Mouse (Mus musculus): ENCODE data around the gene Gm10647. TPM values are rescaled to one million over a fixed set of nuclear protein-coding genes. Genes with fewer than 3 reads are reported as not detected.
A peak's percentile ranks its signal among the peaks of the same experiment; 100 is the strongest.

Gm10647 gene
- total and polyA plus RNA-seq, 2 experiments from 2014 or later = 0.33 to 0.90 TPM

DNA sequence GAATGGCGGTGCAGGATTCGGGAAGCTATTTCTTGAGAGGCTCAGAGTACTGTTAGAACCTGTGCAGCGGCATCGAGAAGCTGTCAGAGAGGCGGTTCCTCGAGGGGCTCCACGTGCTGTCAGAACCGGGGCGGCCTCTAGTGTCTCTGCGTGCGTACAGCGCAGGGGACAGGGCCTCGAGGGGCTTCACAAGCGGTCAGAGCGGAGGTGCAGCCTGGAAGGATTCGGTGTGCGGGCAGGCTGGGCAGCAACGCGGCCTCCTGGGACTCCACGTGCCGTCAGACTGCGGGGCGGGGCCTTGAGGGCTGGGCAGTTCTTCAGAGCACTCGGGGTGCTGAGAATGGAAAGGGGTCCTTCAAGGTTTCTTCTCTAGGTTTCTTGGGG, 38.2 kb downstream of the Gm10647 start:
- no peaks in the 10 kb centered on the region; the same call in 1 of the 2 replicates for H3K27me3 ChIP-seq (ENCODE audit: insufficient read depth, low read length)
- H3K36me3 ChIP-seq (ENCODE audit: insufficient read depth) = no peaks in the 10 kb centered on the region
- peaks cover 10% of the 10 kb centered on the region for H3K4me1 ChIP-seq (ENCODE audit: insufficient read depth)
- no peak overlapping the region for H3K27ac ChIP-seq (ENCODE audit: low read depth, low read length)
- TF ChIP-seq CTCF (IDR thresholded peaks at IDR 0.05; ENCODE audit: low read depth) = peak; percentile 54
- under 1% methylated on average over 24 of the region's 24 CpGs for WGBS
- H3K4me3 ChIP-seq (ENCODE audit: low read depth, low read length) = peak overlapping the region; percentile 79
- H3K4me2 ChIP-seq (ENCODE audit: low read depth) = peak overlapping the region; percentile 78
- ATAC-seq = peak; percentile 85
- H3K9me3 ChIP-seq (ENCODE audit: low read length) = no peaks in the 10 kb centered on the region
- H3K9ac ChIP-seq = peak overlapping the region; percentile 58
- no peak for DNase-seq

DNA sequence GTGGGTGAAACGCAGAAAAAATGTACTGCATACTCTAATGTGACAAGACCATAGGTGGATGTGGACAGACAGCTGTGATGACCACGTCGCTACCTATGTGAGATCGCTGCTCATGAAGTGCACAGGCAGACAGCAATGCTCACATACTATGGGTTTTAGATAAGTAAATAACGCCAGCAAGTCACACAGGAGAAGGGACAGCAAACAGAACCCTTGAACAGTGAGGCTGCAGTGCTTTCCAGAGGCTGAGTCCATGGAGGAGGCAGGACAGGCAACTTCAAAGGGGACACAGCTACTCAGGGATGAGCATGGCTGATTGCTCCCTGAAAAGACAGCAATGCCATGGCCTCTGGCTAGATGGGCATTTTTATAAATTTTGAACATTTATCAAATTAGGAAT, 50.0 kb downstream of the Gm10647 start:
- H3K36me3 ChIP-seq (ENCODE audit: insufficient read depth) = peaks cover 17% of the 10 kb centered on the region
- no peak for TF ChIP-seq CTCF (IDR thresholded peaks at IDR 0.05; ENCODE audit: low read depth)
- 93% methylated on average over 5 of the region's 5 CpGs for WGBS
- H3K27me3 ChIP-seq (ENCODE audit: insufficient read depth, low read length) = no peaks in the 10 kb centered on the region
- no peak overlapping the region for H3K9ac ChIP-seq
- H3K4me3 ChIP-seq (ENCODE audit: low read depth, low read length) = no peak overlapping the region
- no peaks in the 10 kb centered on the region for H3K9me3 ChIP-seq (ENCODE audit: low read length)
- no peak for DNase-seq
- H3K27ac ChIP-seq (ENCODE audit: low read depth, low read length) = no peak overlapping the region
- H3K4me1 ChIP-seq (ENCODE audit: insufficient read depth) = no peaks in the 10 kb centered on the region
- ATAC-seq = no peak
- no peak overlapping the region for H3K4me2 ChIP-seq (ENCODE audit: low read depth)

Other genes starting within 250 kb of the Gm10647 start
- gene Usp3, start 203.9 kb upstream of the Gm10647 start, total RNA-seq (2014; rRNA removed) = 46.3 and 59.7 TPM in 2 replicates
- 55.1 and 55.2 TPM in 2 replicates for gene Usp3, start 203.9 kb upstream of the Gm10647 start, polyA plus RNA-seq (2015; fragmentation: Nextera tagmentation; extraction: Ambion mirVana)
- gene Car12, start 83.4 kb upstream of the Gm10647 start, total RNA-seq (2014; rRNA removed) = 3.6 and 6.1 TPM in 2 replicates
- 3.5 and 5.3 TPM in 2 replicates for gene Car12, start 83.4 kb upstream of the Gm10647 start, polyA plus RNA-seq (2015; fragmentation: Nextera tagmentation; extraction: Ambion mirVana)
- gene Aph1b, start 1.5 kb upstream of the Gm10647 start, total RNA-seq (2014; rRNA removed) = 32.9 and 37.8 TPM in 2 replicates
- 15.4 and 17.7 TPM in 2 replicates for gene Aph1b, start 1.5 kb upstream of the Gm10647 start, polyA plus RNA-seq (2015; fragmentation: Nextera tagmentation; extraction: Ambion mirVana)
- gene Aph1c, start 37.7 kb downstream of the Gm10647 start, total RNA-seq (2014; rRNA removed) = 1.0 and 2.2 TPM in 2 replicates
- gene Aph1c, start 37.7 kb downstream of the Gm10647 start, polyA plus RNA-seq (2015; fragmentation: Nextera tagmentation; extraction: Ambion mirVana) = 2.9 and 3.6 TPM in 2 replicates
- gene Rab8b, start 122.6 kb downstream of the Gm10647 start, total RNA-seq (2014; rRNA removed) = 22.2 and 30.7 TPM in 2 replicates
- gene Rab8b, start 122.6 kb downstream of the Gm10647 start, polyA plus RNA-seq (2015; fragmentation: Nextera tagmentation; extraction: Ambion mirVana) = 6.0 and 20.7 TPM in 2 replicates
- 129 and 139 TPM in 2 replicates for gene Rps27l, start 149.0 kb downstream of the Gm10647 start, total RNA-seq (2014; rRNA removed)
- gene Rps27l, start 149.0 kb downstream of the Gm10647 start, polyA plus RNA-seq (2015; fragmentation: Nextera tagmentation; extraction: Ambion mirVana) = 208 and 277 TPM in 2 replicates
- 20.3 and 20.7 TPM in 2 replicates for gene Lactb, start 178.4 kb downstream of the Gm10647 start, total RNA-seq (2014; rRNA removed)
- 9.9 and 12.2 TPM in 2 replicates for gene Lactb, start 178.4 kb downstream of the Gm10647 start, polyA plus RNA-seq (2015; fragmentation: Nextera tagmentation; extraction: Ambion mirVana)